Mouse (Mus musculus): Measurements from ENCODE around the gene Gm10181. TPM values are rescaled to one million over a fixed set of nuclear protein-coding genes. Genes with fewer than 3 reads are reported as not detected.
A peak's percentile ranks its signal among the peaks of the same experiment; 100 is the strongest.
"Not testable (repeated sequence)": the region's sequence is repeated elsewhere in the genome, so short reads cannot be mapped to it uniquely, and the experiment has no call there.

Gene Gm10181
- not detected in 2 replicates for polyA plus RNA-seq (2015; fragmentation: Nextera tagmentation; extraction: Ambion mirVana)

GRCm38 (mm10) chr9:25089122-25089521 is at the start of gene Gm10181:
Gm10181 (plus strand) TSS chr9:25089422.
- no peak for DNase-seq (ENCODE audit: low spot score)

- DNase-seq (ENCODE audit: low spot score): peak; percentile 73
These were observed 47.6 kb upstream of the Gm10181 start for GRCm38 (mm10) chr9:25041665-25042064.

GRCm38 (mm10) chr9:25042162-25043111 is 46.8 kb upstream of the Gm10181 start:
- DNase-seq (ENCODE audit: low spot score): no peak

GRCm38 (mm10) chr9:25044325-25044724 is 44.9 kb upstream of the Gm10181 start:
- no peak for DNase-seq (ENCODE audit: low spot score)

GRCm38 (mm10) chr9:25048289-25048688 is 40.9 kb upstream of the Gm10181 start:
- DNase-seq (ENCODE audit: low spot score): no peak

GRCm38 (mm10) chr9:25048940-25049339 is 40.3 kb upstream of the Gm10181 start:
- no peak for DNase-seq (ENCODE audit: low spot score)

GRCm38 (mm10) chr9:25051901-25052300 is 37.3 kb upstream of the Gm10181 start:
- no peak for DNase-seq (ENCODE audit: low spot score)

GRCm38 (mm10) chr9:25055650-25056376 is 33.4 kb upstream of the Gm10181 start:
- DNase-seq (ENCODE audit: low spot score): no peak

- DNase-seq (ENCODE audit: low spot score): no peak
These were observed 30.5 kb upstream of the Gm10181 start for GRCm38 (mm10) chr9:25058726-25059125.

- no peak for DNase-seq (ENCODE audit: low spot score)
These were observed 16.6 kb upstream of the Gm10181 start for GRCm38 (mm10) chr9:25072666-25073065.

- no peak for DNase-seq (ENCODE audit: low spot score)
These were observed 13.2 kb upstream of the Gm10181 start for GRCm38 (mm10) chr9:25075977-25076376.

- DNase-seq (ENCODE audit: low spot score): no peak
These were observed 12.7 kb upstream of the Gm10181 start for GRCm38 (mm10) chr9:25076505-25076904.

- DNase-seq (ENCODE audit: low spot score): no peak
These were observed 1.6 kb downstream of the Gm10181 start for GRCm38 (mm10) chr9:25090853-25091252.

- no peak for DNase-seq (ENCODE audit: low spot score)
These were observed 13.7 kb downstream of the Gm10181 start for GRCm38 (mm10) chr9:25102881-25103280.

- DNase-seq (ENCODE audit: low spot score): peak; percentile 61
These were observed 15.4 kb downstream of the Gm10181 start for GRCm38 (mm10) chr9:25104638-25105037.

GRCm38 (mm10) chr9:25123590-25123989 is 34.4 kb downstream of the Gm10181 start:
- not testable (repeated sequence) for DNase-seq (ENCODE audit: low spot score)

GRCm38 (mm10) chr9:25124048-25124447 is 34.8 kb downstream of the Gm10181 start:
- no peak for DNase-seq (ENCODE audit: low spot score)

- no peak for DNase-seq (ENCODE audit: low spot score)
These were observed 43.0 kb downstream of the Gm10181 start for GRCm38 (mm10) chr9:25132253-25132652.

GRCm38 (mm10) chr9:25132920-25133319 is 43.7 kb downstream of the Gm10181 start:
- DNase-seq (ENCODE audit: low spot score): no peak

GRCm38 (mm10) chr9:25138900-25139299 is 49.7 kb downstream of the Gm10181 start:
- DNase-seq (ENCODE audit: low spot score): no peak

Data from thymus, postnatal 0 days (tissue).